Mouse (Mus musculus): ENCODE measurements around the gene Olfr688. TPM values are rescaled to one million over a fixed set of nuclear protein-coding genes. Genes with fewer than 3 reads are reported as not detected.

The Olfr688 gene
- not detected for total RNA-seq (2021)
- long read RNA-seq, experiment 1, result 0 reads
- long read RNA-seq, experiment 2, result 0 reads

DNA sequence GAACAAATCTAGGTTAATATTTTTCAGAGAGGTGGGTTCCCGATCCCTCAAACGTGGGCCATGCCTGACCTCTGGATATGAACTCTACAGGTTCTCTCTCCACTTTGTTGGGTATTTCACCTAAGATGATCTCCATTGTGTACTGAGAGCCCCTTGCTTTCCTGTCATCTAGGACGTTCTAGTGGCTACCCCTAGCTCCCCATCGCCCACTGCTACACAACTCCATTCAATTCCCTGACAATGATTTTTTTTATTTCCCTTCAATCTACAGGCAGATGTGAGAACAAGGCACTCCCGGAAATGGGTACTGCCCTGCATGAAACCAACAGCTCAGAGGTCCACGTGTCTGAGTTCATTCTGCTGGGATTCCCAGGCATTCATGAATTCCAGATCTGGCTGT lies at the start of gene Olfr688:
Gene Olfr688, plus strand, starts transcription at position 301 of the 400 bp plus-strand sequence.
- DNase-seq, result no peak

DNA sequence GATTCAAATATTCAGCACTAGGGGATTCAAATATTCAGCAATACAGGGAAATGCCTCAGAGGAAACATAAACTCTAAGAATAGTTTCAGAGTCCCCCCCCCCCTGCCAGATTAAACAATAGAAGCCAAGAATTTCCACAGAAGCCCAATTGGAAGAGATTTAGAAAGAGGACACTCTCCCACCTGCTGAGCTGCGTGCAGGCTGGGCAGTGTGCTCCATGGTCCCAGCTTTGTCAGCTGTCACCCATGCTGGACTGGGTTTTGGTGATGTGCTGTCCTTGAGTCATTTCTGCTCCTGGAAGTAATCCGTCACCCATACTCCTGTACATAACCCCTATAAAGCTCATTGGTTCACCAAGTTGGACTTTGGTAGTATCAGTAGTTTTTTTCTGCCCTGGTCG lies 40.2 kb upstream of the Olfr688 start:
- no peak for DNase-seq

DNA sequence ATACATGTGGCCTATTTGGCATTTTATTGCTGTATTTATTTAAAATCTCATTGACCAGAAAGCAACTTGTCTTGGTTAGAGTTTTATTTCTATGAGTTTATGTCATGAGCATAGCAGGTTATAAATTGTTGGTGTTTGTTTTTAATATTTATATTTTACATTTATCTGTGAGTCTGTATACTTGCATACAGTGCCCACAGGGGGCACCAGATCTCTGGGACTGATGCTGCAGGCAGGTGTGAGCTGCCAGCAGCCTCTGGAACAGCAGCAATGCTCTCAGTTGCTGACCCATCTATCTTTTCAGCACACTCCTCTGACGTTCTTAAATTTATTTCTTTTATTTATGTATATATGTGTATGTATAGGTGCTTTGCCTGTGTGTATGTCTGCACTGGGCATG lies 39.7 kb upstream of the Olfr688 start:
- DNase-seq, result no peak

DNA sequence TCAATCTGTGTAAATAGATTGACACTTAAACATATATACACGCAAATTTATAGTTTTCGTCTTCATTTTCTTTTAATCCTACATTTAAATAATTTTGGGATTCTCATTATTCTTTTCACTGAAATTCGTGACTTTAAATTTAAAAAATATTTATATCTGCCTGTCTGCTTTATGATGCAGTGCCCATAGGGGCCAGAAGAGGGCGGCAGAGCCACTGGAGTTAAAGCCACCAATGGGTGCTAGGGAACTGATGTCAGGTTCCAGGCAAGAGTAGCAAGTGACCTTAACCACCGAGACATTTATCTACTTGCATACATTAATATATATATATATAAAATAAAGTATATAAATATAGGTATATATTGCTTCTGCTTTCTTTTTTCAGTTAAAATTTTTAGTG lies 31.2 kb upstream of the Olfr688 start:
- DNase-seq, result peak; percentile 57

DNA sequence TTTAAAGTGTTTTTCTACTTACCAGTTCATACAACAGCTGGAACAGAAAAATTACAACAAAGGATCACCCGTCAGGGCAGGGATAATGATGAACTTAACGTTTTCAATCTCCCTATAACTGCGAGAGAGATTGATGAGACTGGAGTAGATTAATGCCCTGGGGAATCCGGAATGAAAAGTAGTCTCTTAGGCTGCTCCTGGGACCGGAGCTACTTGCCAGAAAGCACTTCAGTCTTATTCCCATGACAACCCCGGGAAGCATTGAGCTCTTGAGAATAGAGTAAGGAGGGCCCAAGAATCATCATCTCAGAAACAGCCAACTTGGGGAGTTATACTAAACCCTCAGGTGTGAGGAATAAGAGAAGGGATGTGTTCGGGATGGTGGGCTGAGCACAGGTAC lies 15.5 kb upstream of the Olfr688 start:
- no peak for DNase-seq

DNA sequence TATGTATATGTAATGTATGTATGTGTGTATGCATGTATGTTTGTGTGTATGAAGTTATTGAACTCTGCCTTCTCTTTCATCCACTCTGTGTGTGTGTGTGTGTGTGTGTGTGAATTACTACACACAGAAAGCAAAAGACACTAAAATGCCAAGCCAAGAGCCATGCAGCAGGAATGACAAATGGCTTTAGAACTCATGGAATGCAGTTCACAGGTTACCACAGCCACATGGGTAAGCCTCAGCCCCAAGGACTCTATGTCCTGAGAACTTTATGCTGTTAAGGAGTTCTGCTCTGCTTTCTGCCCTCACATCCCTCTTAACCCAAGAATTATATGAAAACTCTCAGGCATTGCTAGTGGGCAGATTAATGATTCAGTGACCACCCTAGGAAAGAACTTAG lies 2.2 kb downstream of the Olfr688 start:
- no peak for DNase-seq

DNA sequence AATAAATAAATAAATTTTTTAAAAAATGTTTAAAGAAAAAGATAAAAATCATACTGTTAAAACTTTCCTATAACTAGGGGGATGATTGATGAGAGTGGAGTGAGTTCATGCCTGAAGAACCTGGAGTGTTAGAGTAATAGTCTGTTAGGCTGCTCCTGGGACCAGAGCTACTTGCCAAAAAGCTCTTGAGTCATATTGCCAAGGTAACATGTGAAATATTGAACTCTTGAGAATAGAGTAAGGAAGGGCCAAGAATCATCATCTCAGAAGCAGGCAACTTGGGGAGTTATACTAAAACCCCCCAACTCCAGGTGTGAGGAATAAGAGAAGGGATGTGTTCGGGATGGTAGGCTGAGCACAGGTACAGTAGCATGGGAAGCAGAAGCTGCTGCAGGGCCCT lies 23.0 kb downstream of the Olfr688 start, which contains the start of gene Olfr689:
Gene Olfr689, plus strand, starts transcription at position 301 of the 400 bp plus-strand sequence.
- no peak for DNase-seq

DNA sequence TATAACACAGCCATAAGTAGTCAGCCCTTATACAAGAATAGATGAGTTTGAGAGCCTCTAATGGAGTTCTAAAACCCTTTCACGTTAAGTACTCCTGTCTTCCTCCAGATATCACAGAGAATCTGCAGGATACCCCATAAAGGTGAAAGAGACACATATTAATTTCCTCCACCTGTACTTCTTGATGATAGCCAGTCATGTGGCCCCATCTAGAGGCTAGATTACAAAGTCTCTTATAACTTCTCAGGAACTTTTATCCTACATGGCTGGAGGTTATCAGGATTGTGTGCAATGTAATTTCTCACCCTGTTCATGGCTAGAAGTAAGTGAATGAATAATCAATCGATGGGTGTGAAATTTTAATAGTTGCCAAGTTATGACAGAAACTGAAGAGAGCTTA lies 37.4 kb downstream of the Olfr688 start:
- DNase-seq, result no peak

DNA sequence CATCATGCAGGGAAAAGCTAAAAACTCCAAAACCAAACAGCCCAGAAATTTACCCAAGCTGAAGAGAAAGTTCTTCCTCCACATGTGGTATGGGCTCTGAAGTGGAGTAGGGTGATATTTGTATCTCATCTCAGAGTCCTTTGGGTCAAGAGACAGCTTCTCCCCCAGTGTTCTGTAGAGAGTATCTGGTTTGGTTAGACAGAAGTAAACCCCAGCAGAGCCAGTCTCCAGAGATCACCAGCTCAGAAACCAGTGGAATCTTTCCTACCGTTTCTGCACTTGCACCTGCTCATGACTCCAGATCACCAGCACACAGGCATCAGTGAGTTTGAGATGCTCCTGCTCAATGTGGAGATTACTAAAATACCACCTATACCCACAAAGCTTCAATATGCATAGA lies 46.1 kb downstream of the Olfr688 start, which contains the start of gene Olfr690:
Gene Olfr690, minus strand, starts transcription at position 101 of the 400 bp plus-strand sequence.
- no peak for DNase-seq

Other genes starting within 250 kb of the Olfr688 start
- gene Olfr677, start 236.7 kb upstream of the Olfr688 start, total RNA-seq (2021), result not detected
- gene Olfr678, start 223.6 kb upstream of the Olfr688 start, total RNA-seq (2021), result not detected
- gene Olfr679, start 206.9 kb upstream of the Olfr688 start, total RNA-seq (2021), result not detected
- not detected for gene Olfr680-ps1, start 195.3 kb upstream of the Olfr688 start, total RNA-seq (2021)
- gene Olfr681, start 171.3 kb upstream of the Olfr688 start, total RNA-seq (2021), result not detected
- gene Olfr683, start 141.1 kb upstream of the Olfr688 start, total RNA-seq (2021), result not detected
- not detected for gene Olfr684, start 124.4 kb upstream of the Olfr688 start, total RNA-seq (2021)
- gene Olfr685, start 102.1 kb upstream of the Olfr688 start, total RNA-seq (2021), result not detected
- not detected for gene Olfr686, start 80.6 kb upstream of the Olfr688 start, total RNA-seq (2021)
- not detected for gene Olfr689, start 23.1 kb downstream of the Olfr688 start, total RNA-seq (2021)
- not detected for gene Olfr690, start 46.0 kb downstream of the Olfr688 start, total RNA-seq (2021)
- gene Olfr691, start 54.2 kb downstream of the Olfr688 start, total RNA-seq (2021), result not detected
- gene Olfr692, start 80.1 kb downstream of the Olfr688 start, total RNA-seq (2021), result not detected
- gene Gm5901, start 86.9 kb downstream of the Olfr688 start, total RNA-seq (2021), result not detected
- 10 to 100 TPM; 24.3 to 29.4 TPM for gene Fam160a2, start 112.0 kb downstream of the Olfr688 start, total RNA-seq (2021)
- gene Cnga4, start 116.5 kb downstream of the Olfr688 start, total RNA-seq (2021), result not detected
- gene Cckbr, start 137.6 kb downstream of the Olfr688 start, total RNA-seq (2021), result under 1 TPM in 1 of 2 experiments, not detected in 1; 0.12 TPM
- gene Cavin3, start 194.2 kb downstream of the Olfr688 start, total RNA-seq (2021), result 10 to 100 TPM; 48.6 to 49.5 TPM